Mouse (Mus musculus) liver, postnatal 0 days (tissue): ENCODE measurements around the gene Snx1. TPM values are rescaled to one million over a fixed set of nuclear protein-coding genes. Genes with fewer than 3 reads are reported as not detected.

Experiments used
- ATAC-seq: fragments of 200-750 bp; cut with Nextera tagmentation; 2 replicates; pipeline ENCODE4 v1.8.0; 2017; ENCODE audit warnings: mild to moderate bottlenecking, moderate library complexity
- DNase-seq: peaks from one replicate; pipeline ENCODE4 v3.0.0-alpha.2; 2016
- H3K27ac ChIP-seq: fragments of 300-500 bp; sonication (generic); 2 replicates; pipeline ENCODE4 v1.5.1; 2014; ENCODE audit warnings: antibody characterized with exemption, moderate library complexity, mild to moderate bottlenecking, low read depth
- H3K27me3 ChIP-seq: fragments of 300-500 bp; sonication (generic); 2 replicates; pipeline ENCODE4 v1.6.1; 2014; ENCODE audit warnings: low read length, control low read depth, mixed read lengths; ENCODE audit not compliant: insufficient read depth
- H3K36me3 ChIP-seq: fragments of 300-500 bp; sonication (generic); replicated peaks from 2 replicates; pipeline ENCODE4 v1.6.1; 2014; ENCODE audit warnings: mild to moderate bottlenecking, control low read depth, low read length, moderate library complexity, mixed read lengths; ENCODE audit not compliant: insufficient read depth
- H3K4me1 ChIP-seq: fragments of 300-500 bp; sonication (generic); 2 replicates; pipeline ENCODE4 v1.6.1; 2014; ENCODE audit warnings: antibody characterized with exemption, mild to moderate bottlenecking, control low read depth; ENCODE audit not compliant: insufficient read depth
- H3K4me2 ChIP-seq: fragments of 300-500 bp; sonication (generic); 2 replicates; pipeline ENCODE4 v1.6.1; 2014; ENCODE audit warnings: low read depth, mild to moderate bottlenecking, low read length, moderate library complexity, mixed read lengths
- H3K4me3 ChIP-seq: fragments of 300-500 bp; sonication (generic); 2 replicates; pipeline ENCODE4 v1.5.1; 2014; ENCODE audit warnings: low read depth, low read length
- H3K9ac ChIP-seq: fragments of 300-500 bp; sonication (generic); replicated peaks from 2 replicates; pipeline ENCODE4 v1.6.1; 2014; ENCODE audit warnings: mild to moderate bottlenecking, moderate library complexity
- H3K9me3 ChIP-seq: fragments of 300-500 bp; sonication (generic); 2 replicates; pipeline ENCODE4 v1.6.1; 2016; ENCODE audit warnings: mild to moderate bottlenecking, control low read depth, low read length, mixed read lengths
- CTCF ChIP-seq: sonication (generic); IDR thresholded peaks from 2 replicates; pipeline ENCODE4 v1.5.1; 2016; ENCODE audit warnings: antibody characterized with exemption, low read depth
- EP300 ChIP-seq: IDR thresholded peaks from 2 replicates; pipeline ENCODE4 v1.6.1; 2016; ENCODE audit warnings: antibody characterized with exemption, low read depth, mild to moderate bottlenecking
- WGBS: fragments of 180-500 bp; shearing (Covaris S2); extraction: QIAGEN DNeasy Blood & Tissue Kit; methylation state at CpG from one replicate; pipeline ENCODE4 v1.1.7; 2014; ENCODE audit not compliant: insufficient replicate concordance; 5-methylcytosine and 5-hydroxymethylcytosine counted together
- polyA plus RNA-seq: library from polyadenylated mRNA; unstranded; fragments of >200 nt; fragmentation: Nextera tagmentation; extraction: Ambion mirVana; gene quantifications from 2 replicates; pipeline ENCODE4 v1.2.1, GENCODE M21; 2015

The Snx1 gene
- polyA plus RNA-seq, 1 experiment from 2014 or later, result 34.5 TPM

- H3K4me3 ChIP-seq, result no peak overlapping the region
- H3K9me3 ChIP-seq, result no peaks in the 10 kb centered on the region
- H3K4me1 ChIP-seq, result peaks cover 23% of the 10 kb centered on the region
- peak overlapping the region; percentile 44; the same call in 1 of the 2 replicates for H3K27ac ChIP-seq
- H3K27me3 ChIP-seq, result no peaks in the 10 kb centered on the region
- TF ChIP-seq CTCF (no peak), EP300 (0 out of 2 replicates have a peak, but pooled peaks have one; percentile 14)
- H3K36me3 ChIP-seq, result peaks cover 13% of the 10 kb centered on the region; the same call in 1 of the 2 replicates
- ATAC-seq, result peak; percentile 54; the same call in 1 of the 2 replicates
- 44% methylated on average over 3 of the region's 3 CpGs for WGBS
- H3K9ac ChIP-seq, result no peak overlapping the region
- peak; percentile 35 for DNase-seq
- H3K4me2 ChIP-seq, result no peak overlapping the region
These were observed 12.0 kb downstream of the Snx1 start for GRCm38 (mm10) chr9:66114341-66114740.

- Histone ChIP-seq H3K27me3 (no peaks in the 10 kb centered on the region), H3K9me3 (no peaks in the 10 kb centered on the region), H3K36me3 (peaks cover 40% of the 10 kb centered on the region), H3K4me3 (no peak overlapping the region), H3K9ac (no peak overlapping the region), H3K4me2 (no peak overlapping the region), H3K4me1 (peaks cover 14% of the 10 kb centered on the region), H3K27ac (peak overlapping the region; percentile 40)
- no peak for TF ChIP-seq EP300
- no peak for TF ChIP-seq CTCF
- ATAC-seq (no peak), DNase-seq (no peak)
- WGBS, result 79% methylated on average over 8 of the region's 8 CpGs
These were observed 15.6 kb downstream of the Snx1 start for GRCm38 (mm10) chr9:66110611-66111379.

- 38% methylated on average over 8 of the region's 8 CpGs for WGBS
- DNase-seq, result no peak
- Histone ChIP-seq H3K36me3 (peaks cover 43% of the 10 kb centered on the region), H3K27ac (peak overlapping the region; percentile 40; the same call in 1 of the 2 replicates), H3K9me3 (no peaks in the 10 kb centered on the region), H3K27me3 (no peaks in the 10 kb centered on the region), H3K4me1 (peaks cover 14% of the 10 kb centered on the region), H3K4me2 (no peak overlapping the region), H3K4me3 (no peak overlapping the region), H3K9ac (no peak overlapping the region)
- no peak for TF ChIP-seq CTCF
- no peak for TF ChIP-seq EP300
- ATAC-seq, result no peak
These were observed 16.3 kb downstream of the Snx1 start for GRCm38 (mm10) chr9:66110126-66110525.

- Histone ChIP-seq H3K4me2 (no peak overlapping the region), H3K36me3 (peaks cover 45% of the 10 kb centered on the region), H3K4me3 (no peak overlapping the region), H3K4me1 (peaks cover 10% of the 10 kb centered on the region), H3K9me3 (no peaks in the 10 kb centered on the region), H3K9ac (no peak overlapping the region), H3K27ac (no peak overlapping the region), H3K27me3 (no peaks in the 10 kb centered on the region)
- no peak for DNase-seq
- 89% methylated on average over 1 of the region's 1 CpGs for WGBS
- TF ChIP-seq CTCF, result no peak
- no peak for TF ChIP-seq EP300
- ATAC-seq, result no peak
These were observed 16.8 kb downstream of the Snx1 start for GRCm38 (mm10) chr9:66109574-66109973.

- DNase-seq (no peak), ATAC-seq (no peak)
- Histone ChIP-seq H3K9ac (no peak overlapping the region), H3K9me3 (no peaks in the 10 kb centered on the region), H3K27ac (no peak overlapping the region), H3K4me2 (no peak overlapping the region), H3K27me3 (no peaks in the 10 kb centered on the region), H3K4me3 (no peak overlapping the region), H3K36me3 (peaks cover 80% of the 10 kb centered on the region), H3K4me1 (peaks cover 2% of the 10 kb centered on the region)
- 89% methylated on average over 8 of the region's 8 CpGs for WGBS
- no peak for TF ChIP-seq CTCF
- TF ChIP-seq EP300, result no peak
These were observed 21.2 kb downstream of the Snx1 start for GRCm38 (mm10) chr9:66105168-66105567.

- H3K27me3 ChIP-seq, result no peaks in the 10 kb centered on the region
- no peak overlapping the region for H3K27ac ChIP-seq
- ATAC-seq (no peak), DNase-seq (no peak)
- 88% methylated on average over 4 of the region's 4 CpGs for WGBS
- H3K9ac ChIP-seq, result no peak overlapping the region
- H3K4me1 ChIP-seq, result no peaks in the 10 kb centered on the region
- no peak overlapping the region for H3K4me3 ChIP-seq
- no peak for TF ChIP-seq EP300
- TF ChIP-seq CTCF, result no peak
- H3K36me3 ChIP-seq, result peaks cover 85% of the 10 kb centered on the region
- no peaks in the 10 kb centered on the region for H3K9me3 ChIP-seq
- H3K4me2 ChIP-seq, result no peak overlapping the region
These were observed 21.8 kb downstream of the Snx1 start for GRCm38 (mm10) chr9:66104601-66105000.
